19 mouse cellular contexts compared by ENCODE assay signal in the genomic region with DNA sequence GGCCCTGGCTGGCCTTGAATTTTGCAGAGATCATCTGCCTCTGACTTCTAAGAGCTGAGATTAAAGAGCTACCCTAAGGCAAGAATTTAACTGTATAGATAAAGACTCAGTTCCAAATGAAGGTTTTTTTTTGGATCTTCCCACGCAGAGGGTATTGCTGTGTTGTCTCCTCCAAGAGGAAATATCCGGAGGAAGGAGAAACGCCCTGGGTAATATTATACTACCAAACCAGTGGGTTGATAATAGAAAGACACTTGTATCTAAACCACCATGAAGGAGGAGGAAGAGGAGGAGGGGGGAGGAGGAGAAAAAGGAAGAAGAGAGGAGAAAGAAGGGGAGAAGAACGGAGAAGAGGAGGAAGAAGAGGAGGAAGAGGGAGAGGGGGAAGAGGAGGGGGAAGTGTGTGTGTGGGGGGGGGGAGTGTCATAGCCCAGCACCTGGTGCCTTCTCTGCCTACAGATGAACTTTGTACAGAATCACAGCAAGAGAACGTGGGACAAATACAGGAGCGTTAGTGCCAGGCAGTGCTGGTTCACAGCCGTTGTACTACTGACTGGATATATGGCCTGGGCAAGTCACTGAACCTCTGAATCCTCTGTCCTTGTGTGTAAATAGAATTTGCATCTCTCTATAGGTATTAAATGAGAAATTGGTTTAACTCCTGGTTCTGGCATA. TPM values are rescaled to one million over a fixed set of nuclear protein-coding genes. Genes with fewer than 3 reads are reported as not detected.
A peak's percentile ranks its signal among the peaks of the same experiment; 100 is the strongest.
DNase-seq lines count a peak whose midpoint lies in the region; ATAC-seq and TF ChIP-seq lines count a peak whose summit lies in the region.
"Had no signal": no experiment of that assay in that cellular context is flagged by ENCODE, and none has a peak within 500 bp of the region (broad histone marks: within the 10 kb centered on the region; RNA-seq: fewer than 3 reads in every experiment).

No protein-coding gene starts in this region.

- WGBS in heart, embryonic 11.5 days (ENCODE audit: insufficient replicate concordance) = 63% methylated on average over 7 of the region's 7 CpGs
- WGBS in lung, embryonic 14.5 days = 62% methylated on average over 7 of the region's 7 CpGs
- 66% methylated on average over 7 of the region's 7 CpGs for WGBS in lung, adult 2 months
- 61% methylated on average over 7 of the region's 7 CpGs for WGBS in intestine, embryonic 16.5 days
- 50% methylated on average over 7 of the region's 7 CpGs for WGBS in olfactory bulb, adult 2 months

- peaks cover 73% of the 10 kb centered on the region for H3K27me3 ChIP-seq in heart, embryonic 11.5 days (ENCODE audit: control insufficient read depth, insufficient read depth, low read length)
- peaks cover 83% of the 10 kb centered on the region for H3K27me3 ChIP-seq in lung, embryonic 14.5 days (ENCODE audit: insufficient read depth, low read length)
- peaks cover 18% of the 10 kb centered on the region for H3K27me3 ChIP-seq in intestine, embryonic 16.5 days (replicated peaks; ENCODE audit: control insufficient read depth, insufficient read depth, low read length)

- no peak for TF ChIP-seq POLR2A in lung, adult 2 months (IDR thresholded peaks at IDR 0.05; ENCODE audit: borderline replicate concordance, extremely low read depth, low read depth, low read length)
- TF ChIP-seq POLR2A in olfactory bulb, adult 2 months (IDR thresholded peaks at IDR 0.05; ENCODE audit: insufficient read depth, low read depth, low read length) = no peak

- H3K4me3 ChIP-seq in heart, embryonic 11.5 days (ENCODE audit: low read depth, low read length) = peak overlapping the region; percentile 58; the same call in 1 of the 2 replicates
- H3K4me3 ChIP-seq in lung, embryonic 14.5 days (ENCODE audit: low read depth, low read length) = 0 out of 2 replicates have a peak overlapping the region, but pooled peaks have one; percentile 47
- no peak overlapping the region for H3K4me3 ChIP-seq in lung, adult 2 months (replicated peaks; ENCODE audit: extremely low read depth, low read depth, low read length)
- H3K4me3 ChIP-seq in intestine, embryonic 16.5 days (ENCODE audit: low read length) = peak overlapping the region; percentile 63; the same call in 1 of the 2 replicates
- no peak overlapping the region for H3K4me3 ChIP-seq in olfactory bulb, adult 2 months (ENCODE audit: insufficient read depth, low read depth, low read length)

- DNase-seq in heart, adult 18-20 months = no peak
- DNase-seq in lung, embryonic 14.5 days = no peak
- no peak for DNase-seq in lung, adult 2 months
- no peak for DNase-seq in urinary bladder, postnatal 25 days (ENCODE audit: low spot score)
- DNase-seq in ovary, adult 18-20 months (ENCODE audit: low spot score) = no peak
- DNase-seq: adrenal gland, postnatal 25 days; B cell, adult 2 months; cerebellum, postnatal 14 days; layer of hippocampus, adult 9-11 months had no signal

- no peaks in the 10 kb centered on the region for H3K36me3 ChIP-seq in heart, embryonic 11.5 days (ENCODE audit: control insufficient read depth, insufficient read depth, low read length)
- no peaks in the 10 kb centered on the region for H3K36me3 ChIP-seq in lung, embryonic 14.5 days (ENCODE audit: insufficient read depth)
- no peaks in the 10 kb centered on the region for H3K36me3 ChIP-seq in intestine, embryonic 16.5 days (ENCODE audit: control insufficient read depth, insufficient read depth, low read length)
- H3K36me3 ChIP-seq: kidney, embryonic 15.5 days; lung, embryonic 15.5 days; midbrain, embryonic 10.5 days had no signal

- no peak for TF ChIP-seq CTCF in lung, embryonic 14.5 days (IDR thresholded peaks at IDR 0.05; ENCODE audit: low read depth)
- no peak for TF ChIP-seq CTCF in lung, adult 2 months (IDR thresholded peaks at IDR 0.05; ENCODE audit: insufficient read depth, low read length)
- TF ChIP-seq CTCF in olfactory bulb, adult 2 months (IDR thresholded peaks at IDR 0.05; ENCODE audit: insufficient read depth, low read depth, low read length) = no peak

- ATAC-seq in heart, embryonic 11.5 days (replicated peaks; ENCODE audit: insufficient number of reproducible peaks, low FRiP score, low TSS enrichment) = no peak
- no peak for ATAC-seq in lung, embryonic 14.5 days (ENCODE audit: insufficient read depth)
- ATAC-seq in intestine, embryonic 16.5 days = no peak

- H3K4me2 ChIP-seq in heart, embryonic 11.5 days = peak overlapping the region; percentile 93
- peak overlapping the region; percentile 82 for H3K4me2 ChIP-seq in lung, embryonic 14.5 days
- peak overlapping the region; percentile 75 for H3K4me2 ChIP-seq in intestine, embryonic 16.5 days (ENCODE audit: low read depth, low read length)

- H3K9ac ChIP-seq in heart, embryonic 11.5 days (ENCODE audit: low read depth, low read length) = no peak overlapping the region
- H3K9ac ChIP-seq in lung, embryonic 14.5 days = no peak overlapping the region
- H3K9ac ChIP-seq in intestine, embryonic 16.5 days (ENCODE audit: low read depth, low read length) = no peak overlapping the region

- H3K4me1 ChIP-seq in heart, embryonic 11.5 days (ENCODE audit: control insufficient read depth, insufficient read depth, low read length) = peaks cover 4% of the 10 kb centered on the region; the same call in 1 of the 2 replicates
- no peaks in the 10 kb centered on the region for H3K4me1 ChIP-seq in lung, embryonic 14.5 days (ENCODE audit: insufficient read depth)
- peaks cover 7% of the 10 kb centered on the region for H3K4me1 ChIP-seq in lung, adult 2 months (ENCODE audit: control insufficient read depth, insufficient read depth, low read length)
- peaks cover 10% of the 10 kb centered on the region for H3K4me1 ChIP-seq in intestine, embryonic 16.5 days (ENCODE audit: control insufficient read depth, insufficient read depth, low read length)
- H3K4me1 ChIP-seq in olfactory bulb, adult 2 months (ENCODE audit: control insufficient read depth, insufficient read depth, low read length) = peaks cover 16% of the 10 kb centered on the region

- peak overlapping the region; percentile 60 for H3K27ac ChIP-seq in heart, embryonic 11.5 days (ENCODE audit: low read depth, low read length)
- no peak overlapping the region; the same call in 1 of the 2 replicates for H3K27ac ChIP-seq in lung, embryonic 14.5 days (ENCODE audit: low read depth)
- peak overlapping the region; percentile 83 for H3K27ac ChIP-seq in intestine, embryonic 16.5 days (ENCODE audit: low read length)
- peak overlapping the region; percentile 83; the same call in 1 of the 2 replicates for H3K27ac ChIP-seq in olfactory bulb, adult 2 months (ENCODE audit: insufficient read depth, low read depth, low read length)
- H3K27ac ChIP-seq: kidney, embryonic 15.5 days; midbrain, embryonic 10.5 days had no signal

- no peaks in the 10 kb centered on the region for H3K9me3 ChIP-seq in heart, embryonic 11.5 days (replicated peaks; ENCODE audit: control insufficient read depth, low read length)
- no peaks in the 10 kb centered on the region for H3K9me3 ChIP-seq in lung, embryonic 14.5 days (ENCODE audit: low read depth, low read length)
- H3K9me3 ChIP-seq in intestine, embryonic 16.5 days (ENCODE audit: control insufficient read depth, low read length) = no peaks in the 10 kb centered on the region
- H3K9me3 ChIP-seq: kidney, embryonic 15.5 days; lung, embryonic 15.5 days; midbrain, embryonic 10.5 days had no signal

RNA-seq across cellular contexts. Expression of gene Mt1, which starts 1.0 kb away (rescaled TPM):
- polyA plus RNA-seq in heart, embryonic 11.5 days (2014; fragmentation: Nextera tagmentation; extraction: Ambion mirVana) = 270 and 395 TPM in 2 replicates
- total RNA-seq in heart, adult 18-20 months (2021) = 100 to 1,000 TPM; 240 to 413 TPM
- 57.4 and 71.3 TPM in 2 replicates for polyA plus RNA-seq in lung, embryonic 14.5 days (2014; fragmentation: Nextera tagmentation; extraction: Ambion mirVana)
- 417 and 493 TPM in 2 replicates for polyA plus RNA-seq in lung, adult 2 months (2012; rRNA removed)
- 3,631 and 3,684 TPM in 2 replicates for polyA plus RNA-seq in intestine, embryonic 16.5 days (2015; fragmentation: Nextera tagmentation; extraction: Ambion mirVana)
- polyA plus RNA-seq in olfactory bulb, adult 2 months (2012; ENCODE audit: insufficient read depth, insufficient read length, low replicate concordance, missing spikeins) = 885 TPM in 1 of 2 replicates, not detected in the other

RNA-seq across cellular contexts. Expression of gene Mt2, which starts 5.4 kb away (rescaled TPM):
- polyA plus RNA-seq in heart, embryonic 11.5 days (2014; fragmentation: Nextera tagmentation; extraction: Ambion mirVana) = 58.5 and 102 TPM in 2 replicates
- total RNA-seq in heart, adult 18-20 months (2021) = 10 to 100 TPM; 24.4 to 89.7 TPM
- polyA plus RNA-seq in lung, embryonic 14.5 days (2014; fragmentation: Nextera tagmentation; extraction: Ambion mirVana) = 12.3 and 15.2 TPM in 2 replicates
- polyA plus RNA-seq in lung, adult 2 months (2012; rRNA removed) = 32.2 and 56.0 TPM in 2 replicates
- polyA plus RNA-seq in intestine, embryonic 16.5 days (2015; fragmentation: Nextera tagmentation; extraction: Ambion mirVana) = 600 and 738 TPM in 2 replicates
- polyA plus RNA-seq in olfactory bulb, adult 2 months (2012; ENCODE audit: insufficient read depth, insufficient read length, low replicate concordance, missing spikeins) = not detected in 2 replicates

RNA-seq across cellular contexts. Expression of gene Mt3, which starts 25.4 kb away (rescaled TPM):
- 22.7 TPM in 2 replicates for polyA plus RNA-seq in heart, embryonic 11.5 days (2014; fragmentation: Nextera tagmentation; extraction: Ambion mirVana)
- total RNA-seq in heart, adult 18-20 months (2021) = 1 to 10 TPM; 2.2 to 2.4 TPM
- polyA plus RNA-seq in lung, embryonic 14.5 days (2014; fragmentation: Nextera tagmentation; extraction: Ambion mirVana) = 2.9 TPM in 2 replicates
- polyA plus RNA-seq in lung, adult 2 months (2012; rRNA removed) = 1.4 and 1.6 TPM in 2 replicates
- polyA plus RNA-seq in intestine, embryonic 16.5 days (2015; fragmentation: Nextera tagmentation; extraction: Ambion mirVana) = 5.4 and 5.5 TPM in 2 replicates
- polyA plus RNA-seq in olfactory bulb, adult 2 months (2012; ENCODE audit: insufficient read depth, insufficient read length, low replicate concordance, missing spikeins) = not detected in 2 replicates

RNA-seq across cellular contexts. Expression of gene Nup93, which starts 36.5 kb away (rescaled TPM):
- polyA plus RNA-seq in heart, embryonic 11.5 days (2014; fragmentation: Nextera tagmentation; extraction: Ambion mirVana) = 73.4 and 79.1 TPM in 2 replicates
- total RNA-seq in heart, adult 18-20 months (2021) = 10 to 100 TPM; 15.6 to 16.2 TPM
- 118 and 126 TPM in 2 replicates for polyA plus RNA-seq in lung, embryonic 14.5 days (2014; fragmentation: Nextera tagmentation; extraction: Ambion mirVana)
- polyA plus RNA-seq in lung, adult 2 months (2012; rRNA removed) = 10.7 and 15.9 TPM in 2 replicates
- polyA plus RNA-seq in intestine, embryonic 16.5 days (2015; fragmentation: Nextera tagmentation; extraction: Ambion mirVana) = 56.9 and 66.4 TPM in 2 replicates
- not detected in 2 replicates for polyA plus RNA-seq in olfactory bulb, adult 2 months (2012; ENCODE audit: insufficient read depth, insufficient read length, low replicate concordance, missing spikeins)

RNA-seq across cellular contexts. Expression of gene Mt4, which starts 40.9 kb away (rescaled TPM):
- polyA plus RNA-seq in heart, embryonic 11.5 days (2014; fragmentation: Nextera tagmentation; extraction: Ambion mirVana) = not detected in 2 replicates
- total RNA-seq in heart, adult 18-20 months (2021) = not detected
- polyA plus RNA-seq in lung, embryonic 14.5 days (2014; fragmentation: Nextera tagmentation; extraction: Ambion mirVana) = not detected in 2 replicates
- polyA plus RNA-seq in lung, adult 2 months (2012; rRNA removed) = 935 TPM in 1 of 2 replicates, not detected in the other
- polyA plus RNA-seq in intestine, embryonic 16.5 days (2015; fragmentation: Nextera tagmentation; extraction: Ambion mirVana) = 5.5 and 6.3 TPM in 2 replicates
- not detected in 2 replicates for polyA plus RNA-seq in olfactory bulb, adult 2 months (2012; ENCODE audit: insufficient read depth, insufficient read length, low replicate concordance, missing spikeins)
- total RNA-seq: adrenal gland, postnatal 25 days; hindbrain, postnatal 0 days; left cerebral cortex, postnatal 14 days had no signal
- polyA plus RNA-seq: gonadal fat pad, adult 2 months; hindbrain, postnatal 0 days; kidney, embryonic 15.5 days; lung, embryonic 15.5 days; midbrain, embryonic 10.5 days; stomach, embryonic 14.5 days had no signal

Comparison
In these comparisons a context has a peak if more than half of its experiments do, and no peak if none do; other contexts are left out.
1. H3K4me3 ChIP-seq: peak in heart, embryonic 11.5 days (single experiment), lung, embryonic 14.5 days (single experiment) and intestine, embryonic 16.5 days (single experiment); none in lung, adult 2 months (single experiment) and olfactory bulb, adult 2 months (single experiment).
2. RNA of gene Mt2, which starts 5.4 kb away (polyA plus RNA-seq): 600 to 738 TPM in intestine, embryonic 16.5 days, 58.5 to 102 TPM in heart, embryonic 11.5 days, 32.2 to 56.0 TPM in lung, adult 2 months and 12.3 to 15.2 TPM in lung, embryonic 14.5 days; not detected in olfactory bulb, adult 2 months; every median in the first group is over 10 times any median in the second.
3. Peak in every context shown above with its lines, with median percentiles within 50 percentile points of each other: H3K4me2 ChIP-seq.